Mouse (Mus musculus): ENCODE results near the gene Fgf7. TPM values are rescaled to one million over a fixed set of nuclear protein-coding genes. Genes with fewer than 3 reads are reported as not detected.
A peak's percentile ranks its signal among the peaks of the same experiment; 100 is the strongest.

Fgf7 gene
- 10.5 and 12.3 TPM in 2 replicates for polyA plus RNA-seq (2012; rRNA removed)

DNA sequence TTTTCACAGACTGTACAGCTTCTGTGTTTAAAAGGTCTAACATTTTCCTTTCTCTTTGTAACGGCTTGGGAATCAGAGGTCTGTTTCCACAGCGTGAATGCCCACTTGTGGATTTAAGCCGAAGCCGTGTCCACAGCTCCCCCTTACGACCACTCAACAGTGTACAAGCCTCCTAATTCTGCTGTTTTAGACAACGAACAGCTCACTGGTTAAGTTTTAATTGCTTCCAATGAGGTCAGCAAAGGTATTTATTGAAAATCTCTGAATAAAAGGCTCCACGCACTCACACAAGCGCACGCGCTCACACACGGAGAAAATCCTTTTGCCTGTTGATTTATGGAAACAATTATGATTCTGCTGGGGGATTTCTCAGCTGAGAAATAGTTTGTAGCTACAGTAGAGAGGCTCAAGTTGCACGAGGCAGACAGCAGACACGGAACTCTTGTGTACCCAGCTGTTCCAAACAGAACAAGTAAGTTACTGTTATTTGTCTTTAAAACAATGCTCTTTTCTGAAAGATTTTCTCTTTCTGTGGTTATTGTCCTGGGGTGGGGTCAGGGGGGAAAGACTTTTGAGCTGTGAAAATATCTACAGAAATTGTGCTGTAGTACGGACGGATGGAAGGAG lies at the start of gene Fgf7:
Gene Fgf7, plus strand, starts transcription at position 280 of the 627 bp plus-strand sequence.
- 69% methylated on average over 15 of the region's 15 CpGs for WGBS
- TF ChIP-seq POLR2A (IDR thresholded peaks at IDR 0.05; ENCODE audit: borderline replicate concordance, insufficient read depth, low read length) (no peak), CTCF (IDR thresholded peaks at IDR 0.05; ENCODE audit: borderline replicate concordance, insufficient read depth, low read depth, low read length) (0 out of 2 replicates have a peak, but pooled peaks have one; percentile 11)
- no peak for DNase-seq
- Histone ChIP-seq H3K4me3 (replicated peaks; ENCODE audit: insufficient read depth, low read depth, low read length) (no peak within 1 kb of the TSS), H3K27me3 (ENCODE audit: control insufficient read depth, insufficient read depth, low read length) (no peaks in the 10 kb centered on the region), H3K4me1 (ENCODE audit: control insufficient read depth, insufficient read depth, low read length) (no peaks in the 10 kb centered on the region), H3K27ac (ENCODE audit: insufficient read depth, low read length) (no peak within 1 kb of the TSS)

DNA sequence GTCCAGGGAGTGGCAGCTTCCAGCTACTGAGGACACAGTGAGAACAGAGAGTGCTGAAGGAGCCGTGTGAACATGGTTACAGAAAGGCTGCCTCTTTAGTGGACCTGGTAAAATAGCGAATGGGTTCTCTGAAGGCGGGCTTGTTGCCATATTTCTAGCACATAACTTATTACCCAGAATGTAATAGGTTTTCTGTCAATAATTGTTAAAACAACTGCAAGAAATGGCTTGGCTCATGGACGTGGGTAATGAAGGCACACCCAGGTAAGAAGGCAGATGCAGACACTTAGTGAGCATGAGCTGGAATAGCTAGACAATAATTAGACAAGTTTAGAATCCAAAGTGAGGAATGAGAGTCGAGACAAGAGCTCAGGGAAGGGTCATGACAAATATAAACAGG lies 32.2 kb upstream of the Fgf7 start:
- Histone ChIP-seq H3K4me3 (replicated peaks; ENCODE audit: insufficient read depth, low read depth, low read length) (no peak overlapping the region), H3K27ac (ENCODE audit: insufficient read depth, low read length) (no peak overlapping the region), H3K4me1 (ENCODE audit: control insufficient read depth, insufficient read depth, low read length) (no peaks in the 10 kb centered on the region), H3K27me3 (ENCODE audit: control insufficient read depth, insufficient read depth, low read length) (no peaks in the 10 kb centered on the region)
- WGBS, result 67% methylated on average over 5 of the region's 5 CpGs
- no peak for TF ChIP-seq CTCF (IDR thresholded peaks at IDR 0.05; ENCODE audit: borderline replicate concordance, insufficient read depth, low read depth, low read length)
- TF ChIP-seq POLR2A (IDR thresholded peaks at IDR 0.05; ENCODE audit: borderline replicate concordance, insufficient read depth, low read length), result no peak
- no peak for DNase-seq

DNA sequence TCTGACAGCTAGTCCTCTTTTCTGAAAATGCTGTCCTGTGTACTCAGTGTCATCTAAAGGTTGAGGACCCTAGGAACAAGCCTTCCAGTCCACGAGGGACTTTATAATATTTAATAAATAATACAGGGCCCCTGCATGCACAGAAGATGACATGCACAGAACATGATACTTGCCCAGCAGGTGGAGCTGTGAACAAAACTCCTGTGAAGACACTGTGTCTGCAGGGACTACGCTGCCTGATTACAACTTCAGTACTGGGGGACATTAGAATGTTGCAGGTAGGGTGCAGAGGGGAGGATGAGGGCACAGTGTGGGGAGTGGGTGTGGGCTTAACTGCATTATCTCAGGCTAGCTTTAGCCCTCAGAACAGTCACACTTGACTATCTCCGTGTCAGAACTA lies 28.4 kb upstream of the Fgf7 start:
- TF ChIP-seq POLR2A (IDR thresholded peaks at IDR 0.05; ENCODE audit: borderline replicate concordance, insufficient read depth, low read length), result no peak
- peak; percentile 50; the same call in 1 of the 2 replicates for TF ChIP-seq CTCF (IDR thresholded peaks at IDR 0.05; ENCODE audit: borderline replicate concordance, insufficient read depth, low read depth, low read length)
- WGBS, result 34% methylated on average over 3 of the region's 3 CpGs
- DNase-seq, result peak; percentile 25 to 35
- H3K27me3 ChIP-seq (ENCODE audit: control insufficient read depth, insufficient read depth, low read length), result no peaks in the 10 kb centered on the region
- no peak overlapping the region for H3K4me3 ChIP-seq (replicated peaks; ENCODE audit: insufficient read depth, low read depth, low read length)
- no peaks in the 10 kb centered on the region for H3K4me1 ChIP-seq (ENCODE audit: control insufficient read depth, insufficient read depth, low read length)
- H3K27ac ChIP-seq (ENCODE audit: insufficient read depth, low read length), result no peak overlapping the region

DNA sequence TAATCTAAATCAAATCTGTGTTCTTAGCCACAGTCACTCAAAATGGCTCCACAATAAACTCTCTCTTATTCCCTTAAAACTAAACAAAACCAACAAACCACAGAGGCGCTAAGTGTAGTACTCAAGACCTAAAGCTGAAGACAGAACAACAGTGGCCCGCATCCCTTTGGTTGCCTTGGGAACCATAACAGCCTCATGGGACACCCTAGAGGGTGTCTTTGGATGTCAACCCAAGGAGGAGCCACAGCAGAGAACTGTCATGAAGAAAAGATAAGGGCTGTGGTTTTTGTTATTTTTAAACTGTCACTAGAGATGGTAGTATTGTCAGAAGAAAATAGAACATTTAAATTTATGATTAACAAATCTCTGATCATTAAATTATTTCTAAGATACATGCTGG lies 27.7 kb upstream of the Fgf7 start:
- WGBS, result 40% methylated on average over 2 of the region's 2 CpGs
- H3K4me3 ChIP-seq (replicated peaks; ENCODE audit: insufficient read depth, low read depth, low read length), result no peak overlapping the region
- no peaks in the 10 kb centered on the region for H3K27me3 ChIP-seq (ENCODE audit: control insufficient read depth, insufficient read depth, low read length)
- TF ChIP-seq CTCF (IDR thresholded peaks at IDR 0.05; ENCODE audit: borderline replicate concordance, insufficient read depth, low read depth, low read length) (no peak), POLR2A (IDR thresholded peaks at IDR 0.05; ENCODE audit: borderline replicate concordance, insufficient read depth, low read length) (no peak)
- no peak for DNase-seq
- no peaks in the 10 kb centered on the region for H3K4me1 ChIP-seq (ENCODE audit: control insufficient read depth, insufficient read depth, low read length)
- H3K27ac ChIP-seq (ENCODE audit: insufficient read depth, low read length), result no peak overlapping the region

DNA sequence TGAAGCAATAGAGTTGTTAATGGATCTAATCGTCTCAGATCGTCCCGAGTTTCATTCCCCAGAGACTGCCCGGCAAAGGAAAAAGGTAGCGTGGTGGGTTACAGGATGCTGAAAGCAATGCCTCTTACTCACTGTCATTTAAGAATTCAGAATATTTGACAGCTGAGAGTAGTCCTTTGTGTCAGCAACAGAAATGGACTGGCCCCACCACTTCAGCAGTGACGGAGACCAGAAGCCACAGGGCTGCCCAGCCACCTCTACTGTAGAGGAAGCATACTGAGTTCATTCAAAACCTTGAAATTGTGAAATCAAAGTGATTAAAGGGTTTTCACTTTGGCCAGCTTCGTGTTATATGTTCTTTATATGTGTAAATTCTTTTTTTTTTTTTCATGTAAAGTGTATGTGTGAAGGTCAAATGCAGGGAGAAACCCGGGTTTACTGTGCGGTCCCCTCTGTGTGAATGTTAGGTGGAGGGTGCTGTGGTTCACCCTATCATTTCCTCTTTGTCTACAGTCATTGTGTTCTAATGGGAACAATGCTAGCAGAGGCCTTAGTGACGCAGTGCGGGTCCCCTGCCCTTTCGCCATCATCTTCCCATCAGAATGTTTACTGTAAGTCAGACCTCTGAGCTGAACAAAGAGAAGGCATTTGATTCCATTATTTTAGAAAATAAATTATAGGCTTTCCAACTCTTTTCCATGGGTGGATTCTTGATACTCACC lies 19.3 kb upstream of the Fgf7 start:
- no peaks in the 10 kb centered on the region for H3K4me1 ChIP-seq (ENCODE audit: control insufficient read depth, insufficient read depth, low read length)
- no peak for DNase-seq
- H3K27ac ChIP-seq (ENCODE audit: insufficient read depth, low read length), result no peak overlapping the region
- TF ChIP-seq CTCF (IDR thresholded peaks at IDR 0.05; ENCODE audit: borderline replicate concordance, insufficient read depth, low read depth, low read length) (no peak), POLR2A (IDR thresholded peaks at IDR 0.05; ENCODE audit: borderline replicate concordance, insufficient read depth, low read length) (no peak)
- WGBS, result 65% methylated on average over 12 of the region's 12 CpGs
- H3K27me3 ChIP-seq (ENCODE audit: control insufficient read depth, insufficient read depth, low read length), result no peaks in the 10 kb centered on the region
- no peak overlapping the region for H3K4me3 ChIP-seq (replicated peaks; ENCODE audit: insufficient read depth, low read depth, low read length)

DNA sequence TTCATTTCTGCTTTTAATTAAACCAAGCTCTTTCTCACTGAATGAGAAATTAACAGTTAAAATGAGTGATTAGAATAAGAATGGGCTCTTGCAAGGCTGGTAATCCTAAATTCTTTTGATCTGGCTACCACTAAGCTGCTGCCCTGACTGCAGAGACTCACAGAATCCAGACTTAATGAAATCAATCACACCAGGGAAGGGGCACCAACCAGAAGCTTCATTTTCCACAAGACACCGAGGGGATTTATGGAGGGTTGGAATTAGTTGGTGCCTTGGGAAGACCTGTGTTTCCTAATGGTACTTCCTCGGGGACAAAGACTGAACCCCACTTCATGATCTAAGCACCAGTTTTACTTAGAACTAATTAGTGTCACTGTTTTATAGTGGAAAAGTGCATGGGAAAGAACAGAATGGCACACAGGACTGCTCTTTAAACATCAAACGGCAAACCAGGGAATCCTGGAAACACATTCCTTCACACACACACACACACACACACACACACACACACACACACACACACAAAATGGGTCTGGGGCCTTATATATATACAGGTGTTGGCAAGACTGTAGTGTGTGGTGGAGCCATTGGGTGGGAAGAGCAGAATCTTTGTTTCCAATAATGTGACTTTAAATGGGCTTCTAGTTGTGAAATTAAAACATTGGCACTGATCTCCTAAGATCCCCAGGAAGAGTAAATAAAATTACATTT lies 18.5 kb upstream of the Fgf7 start:
- Histone ChIP-seq H3K27ac (ENCODE audit: insufficient read depth, low read length) (no peak overlapping the region), H3K4me1 (ENCODE audit: control insufficient read depth, insufficient read depth, low read length) (no peaks in the 10 kb centered on the region), H3K27me3 (ENCODE audit: control insufficient read depth, insufficient read depth, low read length) (no peaks in the 10 kb centered on the region), H3K4me3 (replicated peaks; ENCODE audit: insufficient read depth, low read depth, low read length) (no peak overlapping the region)
- DNase-seq, result no peak
- WGBS, result 47% methylated on average over 3 of the region's 3 CpGs
- TF ChIP-seq CTCF (IDR thresholded peaks at IDR 0.05; ENCODE audit: borderline replicate concordance, insufficient read depth, low read depth, low read length), result no peak

DNA sequence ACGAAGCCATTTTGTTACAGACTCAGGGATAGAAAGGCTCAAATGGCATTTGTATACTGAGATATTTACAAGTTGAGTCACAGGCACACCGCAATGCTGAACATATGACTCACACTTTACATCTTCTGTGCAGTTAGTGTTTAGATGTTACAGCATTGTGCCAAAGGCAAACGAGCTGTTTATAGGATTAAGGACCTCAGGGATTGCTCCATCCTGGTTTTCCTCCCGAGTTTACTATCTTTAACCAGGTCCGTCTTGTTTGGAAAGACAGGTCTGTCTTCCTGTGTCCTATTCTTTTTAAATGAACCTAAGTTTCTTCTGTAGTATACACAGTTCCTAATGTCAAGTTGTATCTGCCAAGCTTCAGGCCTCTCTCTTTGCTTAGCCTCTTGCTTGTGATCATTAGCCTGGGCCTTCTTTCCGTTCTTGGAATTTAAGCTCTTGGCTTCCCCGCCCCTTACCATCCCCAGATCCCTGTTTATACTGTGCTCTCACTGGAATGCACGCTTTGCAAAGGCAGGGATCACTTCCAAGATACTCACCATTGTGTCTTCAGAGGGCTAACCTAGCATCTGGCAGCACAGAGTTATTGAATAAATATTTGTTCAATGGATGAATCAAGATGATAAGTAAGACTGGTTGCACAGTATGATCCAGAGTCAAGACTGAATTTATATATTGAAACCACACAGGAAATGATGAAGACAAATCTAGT lies 3.1 kb upstream of the Fgf7 start:
- whole genome bisulfite sequencing, result 64% methylated on average over 8 of the region's 8 CpGs
- H3K4me1 ChIP-seq (ENCODE audit: control insufficient read depth, insufficient read depth, low read length), result no peaks in the 10 kb centered on the region
- H3K4me3 ChIP-seq (replicated peaks; ENCODE audit: insufficient read depth, low read depth, low read length), result no peak overlapping the region
- TF ChIP-seq CTCF (IDR thresholded peaks at IDR 0.05; ENCODE audit: borderline replicate concordance, insufficient read depth, low read depth, low read length) (no peak), POLR2A (IDR thresholded peaks at IDR 0.05; ENCODE audit: borderline replicate concordance, insufficient read depth, low read length) (no peak)
- no peaks in the 10 kb centered on the region for H3K27me3 ChIP-seq (ENCODE audit: control insufficient read depth, insufficient read depth, low read length)
- H3K27ac ChIP-seq (ENCODE audit: insufficient read depth, low read length), result no peak overlapping the region
- no peak for DNase-seq
